Mouse (Mus musculus) ES-E14 (cell line): ENCODE results near the gene Ripk1. TPM values are rescaled to one million over a fixed set of nuclear protein-coding genes. Genes with fewer than 3 reads are reported as not detected.

ENCODE experiments used
- DNase-seq: peaks from one replicate; pipeline ENCODE4 v3.0.0-alpha.2; 2013; ENCODE audit warnings: low read depth, low spot score
- H3K27ac ChIP-seq: 2 replicates; pipeline ENCODE4 v1.5.1; 2012; ENCODE audit warnings: low read depth, mild to moderate bottlenecking, low read length, moderate library complexity, mixed read lengths; ENCODE audit not compliant: poor library complexity, insufficient read depth, severe bottlenecking
- H3K36me3 ChIP-seq: 2 replicates; pipeline ENCODE4 v1.6.1; 2012; ENCODE audit warnings: mild to moderate bottlenecking, low read length, moderate library complexity, mixed read lengths; ENCODE audit not compliant: control insufficient read depth, poor library complexity, insufficient read depth, severe bottlenecking
- H3K4me1 ChIP-seq, 2 experiments: fragments of 150-350 bp in 1 of 2; sonication (generic) in 1 of 2; 2 replicates each; pipeline ENCODE4 v1.6.1; 2012; ENCODE audit warnings: low read length in 2 of 2, mild to moderate bottlenecking in 1 of 2, mixed read lengths in 1 of 2; ENCODE audit not compliant: control insufficient read depth in 2 of 2, insufficient read depth in 2 of 2, poor library complexity in 1 of 2
- H3K4me3 ChIP-seq, 2 experiments: fragments of 150-350 bp in 1 of 2; sonication (generic) in 1 of 2; 2 replicates each; pipeline ENCODE4 v1.5.1; 2012; ENCODE audit warnings: low read length in 2 of 2, low read depth in 1 of 2, mild to moderate bottlenecking in 1 of 2, mixed read lengths in 1 of 2; ENCODE audit not compliant: insufficient read depth in 1 of 2, poor library complexity in 1 of 2, severe bottlenecking in 1 of 2
- H3K9ac ChIP-seq: 2 replicates; pipeline ENCODE4 v1.6.1; 2012; ENCODE audit warnings: low read depth, mild to moderate bottlenecking, low read length, mixed read lengths; ENCODE audit not compliant: poor library complexity, insufficient read depth, severe bottlenecking
- H3K9me3 ChIP-seq: fragments of 150-350 bp; sonication (generic); 2 replicates; pipeline ENCODE4 v1.6.1; 2012; ENCODE audit warnings: low read depth, mild to moderate bottlenecking, low read length; ENCODE audit not compliant: control insufficient read depth, insufficient read depth
- CHD2 ChIP-seq: IDR thresholded peaks from 2 replicates; pipeline ENCODE4 v1.6.1; 2014; ENCODE audit warnings: mild to moderate bottlenecking, low read depth, low read length, inconsistent platforms
- HCFC1 ChIP-seq: IDR thresholded peaks from 2 replicates; pipeline ENCODE4 v1.6.1; 2012; ENCODE audit warnings: low read length, inconsistent platforms, borderline replicate concordance; ENCODE audit not compliant: insufficient read depth
- MAFK ChIP-seq: IDR thresholded peaks from 2 replicates; pipeline ENCODE4 v1.6.1; 2014; ENCODE audit warnings: mild to moderate bottlenecking, low read depth, low read length, inconsistent platforms; ENCODE audit not compliant: insufficient read depth
- ZC3H11A ChIP-seq: IDR thresholded peaks from 2 replicates; pipeline ENCODE4 v1.6.1; 2012; ENCODE audit warnings: low read depth, mild to moderate bottlenecking, inconsistent platforms, low read length, borderline replicate concordance
- ZNF384 ChIP-seq: IDR thresholded peaks from 2 replicates; pipeline ENCODE4 v1.6.1; 2012; ENCODE audit warnings: low read depth, low read length, inconsistent platforms
- in situ Hi-C, 2 experiments: fragments of 600-800 bp; cut with MboI; formaldehyde crosslinking; loops; one replicate each; pipeline ENCODE4 v1.15.1; 2025; ENCODE audit warnings: low sequenced_read_pairs in 2 of 2, inconsistent platforms in 1 of 2; ENCODE audit not compliant: unreplicated experiment in 2 of 2
- total RNA-seq: library from RNA; depleted of rRNA; stranded (reverse); fragments of 300-350 nt; gene quantifications from 2 replicates; pipeline ENCODE4 v1.2.3, GENCODE M21; 2012

Ripk1 gene
- total RNA-seq, 1 experiment, result 10.0 TPM

GRCm38 (mm10) chr13:34037172-34038055 is 35.3 kb downstream of the Ripk1 start, which contains the start of gene Bphl:
TSS of gene Bphl (plus strand) at chr13:34037597.
- H3K27ac ChIP-seq, result no peak within 1 kb of the TSS; the same call in 1 of the 2 replicates
- in situ Hi-C loops, result no loop called here
- no peak for TF ChIP-seq ZNF384
- TF ChIP-seq HCFC1, result no peak
- no peak for TF ChIP-seq CHD2
- TF ChIP-seq MAFK, result no peak
- no peak for TF ChIP-seq ZC3H11A

DNA sequence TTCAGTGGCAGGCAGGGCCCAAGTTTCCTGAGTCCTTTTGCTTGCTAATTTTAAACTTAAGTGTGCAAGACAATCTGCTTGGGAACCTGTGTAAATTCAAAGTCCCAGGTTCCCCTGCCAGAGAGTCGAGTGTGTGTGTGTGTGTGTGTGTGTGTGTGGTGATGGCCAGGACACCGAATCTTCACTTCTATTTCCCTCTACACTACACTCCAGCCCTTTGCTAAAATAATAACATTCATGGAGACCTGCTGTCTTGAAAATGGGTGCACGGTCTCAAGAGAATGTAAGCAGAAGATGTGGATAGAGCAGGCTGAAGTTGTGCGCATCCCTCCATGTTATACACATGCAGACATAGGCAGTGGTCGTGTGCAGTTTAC is 35.9 kb downstream of the Ripk1 start:
- no peaks in the 10 kb centered on the region for H3K9me3 ChIP-seq
- no peak overlapping the region for H3K27ac ChIP-seq
- peaks cover 4% of the 10 kb centered on the region in 2 experiments; a peak in 1 of 4 replicates for H3K4me1 ChIP-seq
- peak overlapping the region; percentile 86 to 94 for H3K4me3 ChIP-seq
- 0 out of 2 replicates have a peak, but pooled peaks cover 4% of the 10 kb centered on the region for H3K36me3 ChIP-seq
- TF ChIP-seq ZNF384 (no peak), ZC3H11A (no peak), HCFC1 (no peak), CHD2 (no peak), MAFK (no peak)
- H3K9ac ChIP-seq, result peak overlapping the region; percentile 88
- no peak for DNase-seq
- in situ Hi-C loops, result no loop called here

More at GRCm38 (mm10) chr13:34037172-34038055, 35.3 kb downstream of the Ripk1 start, which contains the start of gene Bphl:
- peak; percentile 91 for DNase-seq
- peaks cover 4% of the 10 kb centered on the region in 2 experiments; a peak in 1 of 4 replicates for H3K4me1 ChIP-seq
- no peaks in the 10 kb centered on the region for H3K9me3 ChIP-seq
- H3K36me3 ChIP-seq, result peaks cover 7% of the 10 kb centered on the region; the same call in 1 of the 2 replicates
- H3K4me3 ChIP-seq, result peak within 1 kb of the TSS; percentile 86 to 94
- peak within 1 kb of the TSS; percentile 88 for H3K9ac ChIP-seq

DNA sequence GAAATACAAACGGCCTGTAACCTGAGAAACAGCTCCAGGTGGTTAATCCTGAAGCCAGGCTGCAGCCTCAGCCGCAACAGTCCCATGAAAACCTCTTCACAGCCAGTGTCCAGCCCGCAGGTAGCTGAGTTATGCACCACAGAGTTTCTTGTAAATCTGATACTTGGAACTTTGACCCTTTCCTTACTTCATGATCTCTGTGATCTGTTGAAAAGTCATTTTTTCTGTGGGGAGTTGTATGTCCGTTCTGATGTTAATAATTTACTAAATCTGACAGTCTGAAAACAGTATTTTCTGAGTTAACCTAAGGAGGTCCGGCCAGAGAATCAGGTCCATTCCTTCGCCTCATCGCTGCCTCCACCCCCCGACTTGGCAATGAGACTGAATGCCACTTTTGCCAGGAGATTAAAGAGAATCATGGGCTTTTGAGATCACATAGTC is 36.8 kb downstream of the Ripk1 start:
- DNase-seq, result no peak
- in situ Hi-C loops, result no loop called here
- Histone ChIP-seq H3K9me3 (no peaks in the 10 kb centered on the region), H3K36me3 (0 out of 2 replicates have a peak, but pooled peaks cover 1% of the 10 kb centered on the region), H3K27ac (no peak overlapping the region), H3K4me3 (0 out of 4 replicates have a peak overlapping the region, but pooled peaks of 1 of the 2 experiments have one; percentile 94), H3K4me1 (peaks cover 4 to 7% of the 10 kb centered on the region in 2 experiments; a peak in 1 of 4 replicates), H3K9ac (no peak overlapping the region)
- TF ChIP-seq ZC3H11A, result no peak

- no peaks in the 10 kb centered on the region for H3K9me3 ChIP-seq
- H3K9ac ChIP-seq, result no peak overlapping the region
- no peak overlapping the region for H3K4me3 ChIP-seq
- no peak overlapping the region for H3K27ac ChIP-seq
- peaks cover 6 to 7% of the 10 kb centered on the region in 2 experiments; a peak in 1 of 4 replicates for H3K4me1 ChIP-seq
- TF ChIP-seq MAFK (no peak), ZC3H11A (no peak)
- in situ Hi-C loops, result no loop called here
- DNase-seq, result no peak
- H3K36me3 ChIP-seq, result no peaks in the 10 kb centered on the region
These were observed 37.9 kb downstream of the Ripk1 start for GRCm38 (mm10) chr13:34040091-34040490.
